Mouse (Mus musculus) T-cell, adult 2 months (primary cell): Measurements from ENCODE around the gene Gm16430.
"Not testable (repeated sequence)": the region's sequence is repeated elsewhere in the genome, so short reads cannot be mapped to it uniquely, and the experiment has no call there.

Experiments
- DNase-seq: peaks from one replicate; pipeline ENCODE4 v3.0.0; 2022; ENCODE audit warnings: low spot score

Gm16430 gene

GRCm38 (mm10) chrX:54621911-54622310 lies at the start of gene Gm16430:
Gene Gm16430, plus strand, starts transcription at chrX:54622211.
- DNase-seq: not testable (repeated sequence)
